Mouse (Mus musculus): ENCODE measurements at regions not wholly inside any gene's neighbourhood (a gene's known extent, or its start where the extent isn't known, plus 50 kb on each side); places are given as distances from the start of the nearest gene placed in this dataset.
A peak's percentile ranks its signal among the peaks of the same experiment; 100 is the strongest.

GRCm38 (mm10) chr15:11584155-11584554 lies 184.7 kb upstream of the Tars start:
- Histone ChIP-seq H3K36me3 (ENCODE audit: insufficient read depth, low read length) (no peaks in the 10 kb centered on the region), H3K27ac (no peak overlapping the region), H3K9me3 (ENCODE audit: low read length) (no peaks in the 10 kb centered on the region), H3K4me3 (ENCODE audit: low read length) (no peak overlapping the region), H3K4me1 (ENCODE audit: insufficient read depth, low read length) (no peaks in the 10 kb centered on the region), H3K27me3 (ENCODE audit: insufficient read depth, low read length) (no peaks in the 10 kb centered on the region), H3K4me2 (ENCODE audit: low read depth, low read length) (no peak overlapping the region), H3K9ac (replicated peaks; ENCODE audit: low read length) (no peak overlapping the region)
- ATAC-seq = no peak
- 46% methylated on average over 2 of the region's 2 CpGs for whole genome bisulfite sequencing
- no peak for TF ChIP-seq CTCF (IDR thresholded peaks at IDR 0.05; ENCODE audit: low read depth)
- DNase-seq (ENCODE audit: low spot score) = no peak

- H3K9ac ChIP-seq (replicated peaks; ENCODE audit: low read length) = no peak overlapping the region
- no peak overlapping the region for H3K4me3 ChIP-seq (ENCODE audit: low read length)
- no peaks in the 10 kb centered on the region for H3K4me1 ChIP-seq (ENCODE audit: insufficient read depth, low read length)
- no peaks in the 10 kb centered on the region for H3K36me3 ChIP-seq (ENCODE audit: insufficient read depth, low read length)
- ATAC-seq = no peak
- no peaks in the 10 kb centered on the region for H3K27me3 ChIP-seq (ENCODE audit: insufficient read depth, low read length)
- no peak for TF ChIP-seq CTCF (IDR thresholded peaks at IDR 0.05; ENCODE audit: low read depth)
- H3K4me2 ChIP-seq (ENCODE audit: low read depth, low read length) = no peak overlapping the region
- no peak overlapping the region for H3K27ac ChIP-seq
- H3K9me3 ChIP-seq (ENCODE audit: low read length) = no peaks in the 10 kb centered on the region
- WGBS = 89% methylated on average over 1 of the region's 1 CpGs
- DNase-seq (ENCODE audit: low spot score) = no peak
Observed at GRCm38 (mm10) chr15:11578331-11578730, 178.9 kb upstream of the Tars start.

- H3K9ac ChIP-seq (replicated peaks; ENCODE audit: low read length) = no peak overlapping the region
- H3K27me3 ChIP-seq (ENCODE audit: insufficient read depth, low read length) = no peaks in the 10 kb centered on the region
- DNase-seq (ENCODE audit: low spot score) (no peak), ATAC-seq (no peak)
- no peaks in the 10 kb centered on the region for H3K4me1 ChIP-seq (ENCODE audit: insufficient read depth, low read length)
- no peaks in the 10 kb centered on the region for H3K9me3 ChIP-seq (ENCODE audit: low read length)
- H3K4me3 ChIP-seq (ENCODE audit: low read length) = no peak overlapping the region
- no peak overlapping the region for H3K27ac ChIP-seq
- WGBS = 96% methylated on average over 2 of the region's 2 CpGs
- H3K4me2 ChIP-seq (ENCODE audit: low read depth, low read length) = no peak overlapping the region
- no peaks in the 10 kb centered on the region for H3K36me3 ChIP-seq (ENCODE audit: insufficient read depth, low read length)
- TF ChIP-seq CTCF (IDR thresholded peaks at IDR 0.05; ENCODE audit: low read depth) = no peak
Observed at GRCm38 (mm10) chr15:11574359-11574758, 174.9 kb upstream of the Tars start.

- no peak for DNase-seq (ENCODE audit: low spot score)
- TF ChIP-seq CTCF (IDR thresholded peaks at IDR 0.05; ENCODE audit: low read depth) = no peak
- H3K9ac ChIP-seq (replicated peaks; ENCODE audit: low read length) = no peak overlapping the region
- H3K4me2 ChIP-seq (ENCODE audit: low read depth, low read length) = no peak overlapping the region
- WGBS = 61% methylated on average over 2 of the region's 2 CpGs
- no peak overlapping the region for H3K27ac ChIP-seq
- H3K9me3 ChIP-seq (ENCODE audit: low read length) = no peaks in the 10 kb centered on the region
- H3K27me3 ChIP-seq (ENCODE audit: insufficient read depth, low read length) = no peaks in the 10 kb centered on the region
- ATAC-seq = no peak
- H3K4me3 ChIP-seq (ENCODE audit: low read length) = no peak overlapping the region
- no peaks in the 10 kb centered on the region for H3K4me1 ChIP-seq (ENCODE audit: insufficient read depth, low read length)
- H3K36me3 ChIP-seq (ENCODE audit: insufficient read depth, low read length) = no peaks in the 10 kb centered on the region
Observed at GRCm38 (mm10) chr15:11573496-11573895, 174.0 kb upstream of the Tars start.

- DNase-seq (ENCODE audit: low spot score) (no peak), ATAC-seq (no peak)
- no peaks in the 10 kb centered on the region for H3K27me3 ChIP-seq (ENCODE audit: insufficient read depth, low read length)
- 82% methylated on average over 4 of the region's 4 CpGs for WGBS
- no peak overlapping the region for H3K4me2 ChIP-seq (ENCODE audit: low read depth, low read length)
- TF ChIP-seq CTCF (IDR thresholded peaks at IDR 0.05; ENCODE audit: low read depth) = no peak
- H3K4me1 ChIP-seq (ENCODE audit: insufficient read depth, low read length) = no peaks in the 10 kb centered on the region
- H3K27ac ChIP-seq = no peak overlapping the region
- H3K36me3 ChIP-seq (ENCODE audit: insufficient read depth, low read length) = no peaks in the 10 kb centered on the region
- H3K9me3 ChIP-seq (ENCODE audit: low read length) = no peaks in the 10 kb centered on the region
- H3K4me3 ChIP-seq (ENCODE audit: low read length) = no peak overlapping the region
- no peak overlapping the region for H3K9ac ChIP-seq (replicated peaks; ENCODE audit: low read length)
Observed at GRCm38 (mm10) chr15:11572063-11572462, 172.6 kb upstream of the Tars start.

- peak overlapping the region; percentile 37 for H3K4me2 ChIP-seq (ENCODE audit: low read depth, low read length)
- no peaks in the 10 kb centered on the region for H3K4me1 ChIP-seq (ENCODE audit: insufficient read depth, low read length)
- no peaks in the 10 kb centered on the region for H3K36me3 ChIP-seq (ENCODE audit: insufficient read depth, low read length)
- H3K4me3 ChIP-seq (ENCODE audit: low read length) = no peak overlapping the region
- no peak overlapping the region for H3K9ac ChIP-seq (replicated peaks; ENCODE audit: low read length)
- H3K27ac ChIP-seq = no peak overlapping the region
- no peaks in the 10 kb centered on the region for H3K27me3 ChIP-seq (ENCODE audit: insufficient read depth, low read length)
- DNase-seq (ENCODE audit: low spot score) = peak; percentile 17
- no peak for TF ChIP-seq CTCF (IDR thresholded peaks at IDR 0.05; ENCODE audit: low read depth)
- no peaks in the 10 kb centered on the region for H3K9me3 ChIP-seq (ENCODE audit: low read length)
- WGBS = 22% methylated on average over 10 of the region's 10 CpGs
- peak; percentile 63 for ATAC-seq
Observed at GRCm38 (mm10) chr15:11565503-11566031, 166.1 kb upstream of the Tars start.

GRCm38 (mm10) chr15:11552568-11552967 lies 153.1 kb upstream of the Tars start:
- H3K4me1 ChIP-seq (ENCODE audit: insufficient read depth, low read length) = no peaks in the 10 kb centered on the region
- TF ChIP-seq CTCF (IDR thresholded peaks at IDR 0.05; ENCODE audit: low read depth) = no peak
- no peak overlapping the region for H3K4me3 ChIP-seq (ENCODE audit: low read length)
- no peak overlapping the region for H3K27ac ChIP-seq
- no peak overlapping the region for H3K9ac ChIP-seq (replicated peaks; ENCODE audit: low read length)
- no peak for DNase-seq (ENCODE audit: low spot score)
- 60% methylated on average over 2 of the region's 2 CpGs for WGBS
- no peaks in the 10 kb centered on the region for H3K27me3 ChIP-seq (ENCODE audit: insufficient read depth, low read length)
- no peaks in the 10 kb centered on the region for H3K9me3 ChIP-seq (ENCODE audit: low read length)
- H3K36me3 ChIP-seq (ENCODE audit: insufficient read depth, low read length) = no peaks in the 10 kb centered on the region
- no peak overlapping the region for H3K4me2 ChIP-seq (ENCODE audit: low read depth, low read length)
- no peak for ATAC-seq
